31 mouse cellular contexts compared by ENCODE assay signal in genomic region chr2:71685239-71685638, GRCm38 (mm10).
DNase-seq lines count a peak whose midpoint lies in the region; ATAC-seq and TF ChIP-seq lines count a peak whose summit lies in the region.
"Had no signal": no experiment of that assay in that cellular context is flagged by ENCODE, and none has a peak within 500 bp of the region (broad histone marks: within the 10 kb centered on the region; RNA-seq: fewer than 3 reads in every experiment).

No protein-coding gene starts in this region.

- 22% methylated on average over 7 of the region's 7 CpGs for WGBS in heart, embryonic 13.5 days
- WGBS in small intestine, adult 2 months = 31% methylated on average over 7 of the region's 7 CpGs
- WGBS in stomach, postnatal 0 days = 65% methylated on average over 7 of the region's 7 CpGs

- TF ChIP-seq CTCF in small intestine, adult 2 months (IDR thresholded peaks at IDR 0.05; ENCODE audit: extremely low read depth, insufficient read length, insufficient replicate concordance, low read depth, low read length) = no peak
- TF ChIP-seq CTCF in stomach, postnatal 0 days (IDR thresholded peaks at IDR 0.05; ENCODE audit: low read depth) = no peak

- TF ChIP-seq EP300 in stomach, postnatal 0 days (optimal IDR thresholded peaks at IDR 0.05) = no peak

- H3K4me3 ChIP-seq in heart, embryonic 13.5 days = no peak overlapping the region
- no peak overlapping the region for H3K4me3 ChIP-seq in small intestine, adult 2 months (ENCODE audit: low read depth, low read length)
- no peak overlapping the region for H3K4me3 ChIP-seq in stomach, postnatal 0 days (ENCODE audit: low read depth, low read length)
- H3K4me3 ChIP-seq: embryonic facial prominence, embryonic 10.5 days; embryonic facial prominence, embryonic 15.5 days; forebrain, embryonic 12.5 days; limb, embryonic 10.5 days; limb, embryonic 15.5 days; liver, embryonic 13.5 days; megakaryocyte, embryonic 14.5 days; midbrain, embryonic 13.5 days; neural tube, embryonic 13.5 days had no signal

- no peaks in the 10 kb centered on the region for H3K36me3 ChIP-seq in heart, embryonic 13.5 days
- H3K36me3 ChIP-seq in small intestine, adult 2 months (ENCODE audit: control insufficient read depth, insufficient read depth, low read length) = no peaks in the 10 kb centered on the region
- H3K36me3 ChIP-seq in stomach, postnatal 0 days (ENCODE audit: control insufficient read depth, insufficient read depth, low read length) = no peaks in the 10 kb centered on the region
- H3K36me3 ChIP-seq: embryonic facial prominence, embryonic 10.5 days; embryonic facial prominence, embryonic 15.5 days; forebrain, embryonic 12.5 days; limb, embryonic 10.5 days; limb, embryonic 15.5 days; liver, embryonic 13.5 days; midbrain, embryonic 13.5 days; neural tube, embryonic 13.5 days had no signal

- H3K4me2 ChIP-seq in heart, embryonic 13.5 days = no peak overlapping the region
- H3K4me2 ChIP-seq in stomach, postnatal 0 days (replicated peaks; ENCODE audit: low read depth) = no peak overlapping the region
- H3K4me2 ChIP-seq: embryonic facial prominence, embryonic 15.5 days; forebrain, embryonic 12.5 days; limb, embryonic 15.5 days; liver, embryonic 13.5 days; midbrain, embryonic 13.5 days; neural tube, embryonic 13.5 days had no signal

- no peaks in the 10 kb centered on the region for H3K27me3 ChIP-seq in heart, embryonic 13.5 days (replicated peaks)
- no peaks in the 10 kb centered on the region for H3K27me3 ChIP-seq in small intestine, adult 2 months (ENCODE audit: control insufficient read depth, insufficient read depth, low read length)
- no peaks in the 10 kb centered on the region for H3K27me3 ChIP-seq in stomach, postnatal 0 days (ENCODE audit: control insufficient read depth, insufficient read depth, low read length)
- H3K27me3 ChIP-seq: embryonic facial prominence, embryonic 15.5 days; forebrain, embryonic 12.5 days; limb, embryonic 15.5 days; liver, embryonic 13.5 days; megakaryocyte, embryonic 14.5 days; midbrain, embryonic 13.5 days; neural tube, embryonic 13.5 days had no signal

- 0 out of 2 replicates have a peak, but pooled peaks cover 1% of the 10 kb centered on the region for H3K9me3 ChIP-seq in heart, embryonic 13.5 days
- no peaks in the 10 kb centered on the region for H3K9me3 ChIP-seq in stomach, postnatal 0 days (ENCODE audit: control insufficient read depth, low read length)
- H3K9me3 ChIP-seq: embryonic facial prominence, embryonic 15.5 days; forebrain, embryonic 12.5 days; limb, embryonic 10.5 days; limb, embryonic 15.5 days; liver, embryonic 13.5 days; midbrain, embryonic 13.5 days; neural tube, embryonic 13.5 days had no signal

- no peak for DNase-seq in heart, adult 18-20 months
- peak; percentile 23 for DNase-seq in ovary, adult 18-20 months (ENCODE audit: low spot score)
- DNase-seq in ovary, postnatal 14 days (ENCODE audit: low spot score) = no peak
- peak; percentile 63 for DNase-seq in stomach, postnatal 0 days (ENCODE audit: low spot score)
- no peak for DNase-seq in frontal cortex, postnatal 25 days (ENCODE audit: low spot score in 2 of 2)
- DNase-seq: B cell, adult 2 months; cerebellum, adult 2 months; cerebellum, postnatal 25 days; forebrain, postnatal 0 days; gastrocnemius, postnatal 10 days; kidney, adult 9 months; kidney, postnatal 10 days; layer of hippocampus, adult 9-11 months; liver, embryonic 13.5 days; lung, adult 18-20 months; lung, postnatal 4 days; right cerebral cortex, postnatal 4 days; thymus, adult 18-20 months; thymus, postnatal 36 days had no signal

- no peak overlapping the region for H3K9ac ChIP-seq in heart, embryonic 13.5 days
- H3K9ac ChIP-seq in stomach, postnatal 0 days (ENCODE audit: low read length) = no peak overlapping the region
- H3K9ac ChIP-seq: embryonic facial prominence, embryonic 15.5 days; forebrain, embryonic 12.5 days; forebrain, postnatal 0 days; limb, embryonic 15.5 days; liver, embryonic 13.5 days; midbrain, embryonic 13.5 days; neural tube, embryonic 13.5 days had no signal

- TF ChIP-seq POLR2A in small intestine, adult 2 months (IDR thresholded peaks at IDR 0.05; ENCODE audit: low read depth, low read length) = no peak

- ATAC-seq in heart, embryonic 13.5 days (ENCODE audit: extremely low read depth, insufficient number of reproducible peaks, low FRiP score, low TSS enrichment) = peak; percentile 61; the same call in 1 of the 2 replicates
- ATAC-seq in stomach, postnatal 0 days (ENCODE audit: low FRiP score, low TSS enrichment) = peak; percentile 61
- ATAC-seq: forebrain, postnatal 0 days; hindbrain, embryonic 16.5 days; lung, postnatal 0 days; midbrain, embryonic 13.5 days had no signal

- peak overlapping the region; percentile 46 for H3K27ac ChIP-seq in heart, embryonic 13.5 days (replicated peaks)
- H3K27ac ChIP-seq in small intestine, adult 2 months (ENCODE audit: insufficient read depth, low read depth, low read length) = peak overlapping the region; percentile 76
- H3K27ac ChIP-seq in stomach, postnatal 0 days (replicated peaks) = no peak overlapping the region
- H3K27ac ChIP-seq: embryonic facial prominence, embryonic 10.5 days; embryonic facial prominence, embryonic 15.5 days; forebrain, embryonic 12.5 days; limb, embryonic 10.5 days; limb, embryonic 15.5 days; liver, embryonic 13.5 days; midbrain, embryonic 13.5 days; neural tube, embryonic 13.5 days had no signal

- peaks cover 33% of the 10 kb centered on the region for H3K4me1 ChIP-seq in heart, embryonic 13.5 days
- peaks cover 9% of the 10 kb centered on the region; the same call in 1 of the 2 replicates for H3K4me1 ChIP-seq in small intestine, adult 2 months (ENCODE audit: control insufficient read depth, insufficient read depth, insufficient read length, low read length)
- H3K4me1 ChIP-seq in stomach, postnatal 0 days (replicated peaks; ENCODE audit: control insufficient read depth, insufficient read depth) = no peaks in the 10 kb centered on the region
- H3K4me1 ChIP-seq: liver, embryonic 13.5 days; midbrain, embryonic 13.5 days had no signal

Comparison
In these comparisons a context has a peak if more than half of its experiments do, and no peak if none do; other contexts are left out.
1. DNase-seq: peak in ovary, adult 18-20 months (single experiment) and stomach, postnatal 0 days (single experiment); none in heart, adult 18-20 months (0 of 2), ovary, postnatal 14 days (single experiment) and frontal cortex, postnatal 25 days (0 of 2).